Mouse (Mus musculus): ENCODE data around the gene Olfr1008.

- no peak for TF ChIP-seq POLR2A (IDR thresholded peaks at IDR 0.05; ENCODE audit: borderline replicate concordance, low read depth, low read length)
- TF ChIP-seq CTCF (IDR thresholded peaks at IDR 0.05; ENCODE audit: low read depth, low read length), result no peak
These were observed at the start of gene Olfr1008 for GRCm38 (mm10) chr2:85689131-85689530.
